Mouse (Mus musculus): ENCODE results near the gene Wrap53.

GRCm38 (mm10) chr11:69581814-69582213 lies 1.8 kb upstream of the Wrap53 start:
- TF ChIP-seq POLR2A (IDR thresholded peaks at IDR 0.05; ENCODE audit: control insufficient read depth, low read depth, low read length) (no peak), CTCF (IDR thresholded peaks at IDR 0.05; ENCODE audit: control insufficient read depth, insufficient read depth, insufficient replicate concordance, low read depth, low read length) (no peak)
